Mouse (Mus musculus) duodenum, adult 2 months (tissue): ENCODE data around the gene Git1. TPM values are rescaled to one million over a fixed set of nuclear protein-coding genes. Genes with fewer than 3 reads are reported as not detected.

ENCODE experiments used
- polyA plus RNA-seq: library from polyadenylated mRNA; depleted of rRNA; stranded (reverse); fragments of >200 nt; gene quantifications from 2 replicates; pipeline ENCODE4 v1.2.3, GENCODE M21; 2012; ENCODE audit warnings: low replicate concordance; rRNA removed

Git1 gene
- polyA plus RNA-seq = 76.1 and 101 TPM in 2 replicates

DNA sequence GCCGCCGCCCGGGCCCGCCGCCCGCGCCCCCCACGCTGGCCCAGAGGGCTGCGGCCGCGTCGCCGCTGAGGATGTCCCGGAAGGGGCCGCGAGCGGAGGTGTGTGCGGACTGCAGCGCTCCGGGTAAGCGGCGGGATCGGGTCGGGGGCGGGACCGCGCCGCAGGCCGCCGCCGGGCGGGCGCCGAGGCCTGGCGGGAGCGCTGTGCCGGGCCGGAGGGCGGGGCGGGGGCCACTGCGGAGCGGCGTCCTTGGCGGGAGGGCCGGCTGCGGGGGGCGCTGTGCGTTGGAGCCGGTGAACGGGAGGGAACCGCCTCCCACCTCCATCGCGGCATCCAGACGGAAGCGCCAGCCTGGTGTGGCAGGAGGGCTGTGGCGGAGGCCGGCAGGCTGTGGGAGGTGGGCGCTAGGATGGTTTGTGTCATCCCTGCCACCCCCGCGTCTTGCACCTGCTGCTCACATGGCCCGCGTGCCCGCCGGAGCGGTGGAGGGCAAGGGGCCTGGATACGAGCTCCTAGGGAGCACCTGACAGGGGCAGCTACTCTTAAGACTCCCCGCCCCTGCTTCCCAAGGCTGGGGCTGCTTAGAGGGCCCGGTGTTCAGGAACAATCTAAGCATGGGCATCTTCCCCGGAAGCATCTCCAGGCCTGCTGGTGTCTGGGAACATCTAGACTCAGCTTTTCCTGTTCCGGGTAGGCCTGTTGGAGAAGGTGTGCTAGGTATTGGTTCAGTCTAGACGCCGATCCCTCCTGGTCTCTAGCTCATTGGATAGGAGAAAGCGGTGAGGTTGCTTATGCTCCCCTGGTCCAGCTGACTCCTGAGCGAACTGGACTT, at the start of gene Git1:
TSS of gene Git1 (plus strand) at position 51 of the 832 bp plus-strand sequence.

DNA sequence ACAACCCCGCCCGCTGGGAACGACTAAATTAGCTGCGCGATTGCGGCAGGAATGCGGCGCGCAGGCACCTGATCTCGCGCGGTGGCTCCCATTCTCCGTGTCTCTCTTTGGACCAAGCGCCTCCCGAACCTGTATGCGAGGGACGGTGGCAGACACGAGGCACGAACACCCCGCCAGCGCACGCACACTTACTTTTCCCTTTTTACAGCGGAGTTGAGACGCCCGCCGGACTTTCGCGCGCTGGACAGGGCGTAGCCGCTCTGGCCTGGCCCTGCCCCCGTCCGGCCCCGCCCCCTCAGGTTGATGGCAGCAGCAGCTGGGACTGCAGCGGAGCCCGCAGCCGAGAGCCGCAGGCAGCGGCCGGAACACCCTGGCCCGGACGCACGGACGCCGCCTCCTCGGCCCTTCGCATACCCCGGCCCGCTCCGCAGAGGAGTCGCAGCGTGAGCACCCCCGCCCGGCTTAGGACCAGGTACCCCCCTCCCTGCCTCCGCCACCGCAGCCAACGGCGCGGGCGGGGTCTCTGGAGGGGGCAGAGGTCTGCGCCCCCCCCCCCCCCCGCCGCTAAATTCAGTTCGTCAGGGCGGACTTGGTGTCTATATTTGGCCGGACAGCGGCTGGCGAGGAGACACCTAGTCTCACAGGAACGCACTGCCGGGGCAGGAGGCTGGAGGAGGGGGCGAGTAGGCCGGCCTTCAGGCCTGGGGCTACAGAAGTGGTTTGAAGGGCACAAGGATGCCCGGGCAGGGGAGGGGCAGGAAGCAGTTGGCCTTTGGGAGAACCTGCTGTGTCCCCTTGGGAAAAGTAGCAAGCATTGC, 30.9 kb upstream of the Git1 start, which contains the start of gene Coro6:
TSS of gene Coro6 (plus strand) at position 129 of the 818 bp plus-strand sequence.

DNA sequence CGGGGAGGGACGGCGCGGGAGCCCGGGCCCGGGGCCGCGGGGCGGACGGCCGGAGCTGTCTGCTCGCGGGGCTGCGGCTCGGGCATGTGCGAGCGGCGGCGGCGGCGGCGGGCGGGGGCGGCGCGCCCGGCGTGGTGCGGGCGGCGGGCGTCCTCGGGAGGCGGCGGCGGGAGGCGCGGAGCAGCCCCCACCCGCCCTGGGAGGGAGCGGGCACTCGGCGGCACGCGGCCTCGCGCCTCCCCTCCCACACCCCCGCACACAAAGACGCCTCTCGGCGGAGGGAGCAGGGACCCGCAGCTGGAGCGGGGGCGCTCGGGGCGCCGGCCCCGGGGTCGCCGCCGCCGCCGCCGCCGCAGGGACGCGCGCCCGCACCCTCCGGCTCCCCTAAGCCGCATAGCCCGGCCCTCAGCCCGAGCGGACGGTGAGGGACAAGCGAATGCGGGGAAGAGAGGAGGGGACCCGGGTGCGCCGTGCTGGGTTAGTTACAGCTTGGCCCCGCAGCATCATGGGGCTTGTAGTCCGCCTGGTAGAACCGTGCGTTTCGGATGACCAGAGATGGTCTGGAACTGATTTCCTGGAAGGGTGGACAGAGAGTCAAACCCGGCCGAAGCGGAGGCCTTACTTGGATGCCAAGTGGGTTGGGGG, 3.6 kb upstream of the Git1 start, which contains the start of gene Ankrd13b:
TSS of gene Ankrd13b (minus strand) at position 88 of the 645 bp plus-strand sequence.

DNA sequence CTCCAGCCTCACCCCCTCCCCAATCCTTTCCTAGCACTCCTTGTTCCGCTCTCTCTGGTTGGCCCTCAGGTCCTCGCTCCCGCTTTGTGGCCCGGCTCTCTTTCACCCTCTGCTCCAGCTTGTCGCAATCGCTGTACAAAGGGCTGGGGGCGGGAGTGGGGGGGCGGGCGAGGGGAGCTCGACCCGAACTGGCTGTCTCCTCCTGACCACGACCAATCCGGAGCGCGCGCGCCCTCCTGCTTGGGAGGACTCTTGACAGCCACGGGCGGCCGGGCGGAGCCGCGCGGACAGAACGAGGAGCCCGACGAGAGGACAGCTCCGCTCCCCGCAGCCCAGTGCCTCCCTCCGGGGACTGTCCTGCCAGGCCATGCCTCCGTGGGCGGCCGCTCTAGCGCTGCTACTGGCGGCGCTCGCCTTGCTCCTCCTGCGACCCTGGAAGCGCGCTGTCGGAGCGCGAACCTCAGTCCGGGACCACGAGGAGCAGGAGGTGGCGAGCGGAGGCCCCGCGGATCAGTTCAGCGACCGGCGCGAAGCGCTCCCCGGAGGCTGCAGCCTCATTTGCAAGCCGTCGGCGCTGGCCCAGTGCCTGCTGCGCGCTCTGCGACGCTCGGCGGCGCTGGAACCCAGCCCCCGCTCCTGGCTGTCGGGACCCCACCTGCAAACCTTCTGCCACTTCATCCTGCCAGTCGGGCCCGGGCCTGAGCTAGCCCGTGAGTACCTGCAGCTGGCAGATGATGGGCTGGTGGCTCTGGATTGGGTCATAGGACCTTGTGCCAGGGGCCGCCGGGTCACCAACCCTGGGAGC, 21.7 kb downstream of the Git1 start, which contains the start of gene Abhd15:
TSS of gene Abhd15 (plus strand) at position 290 of the 805 bp plus-strand sequence.

DNA sequence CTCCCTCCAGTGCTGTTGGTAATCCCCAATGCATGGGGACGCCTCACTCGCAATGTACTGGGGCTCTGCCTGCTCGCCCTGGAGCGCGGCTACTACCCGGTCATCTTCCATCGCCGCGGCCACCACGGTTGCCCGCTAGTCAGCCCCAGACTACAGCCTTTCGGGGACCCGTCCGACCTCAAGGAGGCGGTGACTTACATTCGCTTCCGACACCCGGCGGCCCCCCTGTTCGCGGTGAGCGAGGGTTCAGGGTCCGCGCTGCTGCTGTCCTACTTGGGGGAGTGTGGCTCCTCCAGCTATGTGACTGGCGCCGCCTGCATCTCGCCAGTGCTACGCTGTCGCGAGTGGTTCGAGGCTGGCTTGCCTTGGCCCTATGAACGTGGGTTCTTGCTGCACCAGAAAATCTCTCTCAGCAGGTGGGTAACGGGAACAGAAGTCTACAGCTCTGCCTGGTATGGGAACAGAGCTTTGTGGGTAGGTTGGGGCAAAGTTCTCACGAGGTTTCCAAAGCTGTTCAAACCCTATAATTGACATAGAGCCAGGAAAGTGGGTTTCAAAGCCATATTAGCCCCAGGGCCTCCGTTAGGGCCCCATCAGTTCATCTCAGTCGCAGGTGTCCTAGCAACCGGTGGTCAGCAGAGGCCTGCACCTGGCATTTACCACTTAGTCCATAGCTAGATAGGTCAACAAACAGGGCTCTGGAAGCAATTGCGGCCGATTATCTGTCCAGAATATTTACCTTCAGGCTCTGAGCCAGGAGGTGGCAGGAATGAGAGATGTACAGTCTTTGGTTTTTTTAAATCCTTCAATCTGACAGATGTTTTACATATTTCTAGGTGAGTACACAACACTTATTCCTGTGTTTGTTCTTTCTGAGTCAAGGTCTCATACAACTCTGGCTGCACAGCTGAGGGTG, 22.5 kb downstream of the Git1 start, which contains the start of gene Trp53i13:
TSS of gene Trp53i13 (minus strand) at position 344 of the 916 bp plus-strand sequence.

DNA sequence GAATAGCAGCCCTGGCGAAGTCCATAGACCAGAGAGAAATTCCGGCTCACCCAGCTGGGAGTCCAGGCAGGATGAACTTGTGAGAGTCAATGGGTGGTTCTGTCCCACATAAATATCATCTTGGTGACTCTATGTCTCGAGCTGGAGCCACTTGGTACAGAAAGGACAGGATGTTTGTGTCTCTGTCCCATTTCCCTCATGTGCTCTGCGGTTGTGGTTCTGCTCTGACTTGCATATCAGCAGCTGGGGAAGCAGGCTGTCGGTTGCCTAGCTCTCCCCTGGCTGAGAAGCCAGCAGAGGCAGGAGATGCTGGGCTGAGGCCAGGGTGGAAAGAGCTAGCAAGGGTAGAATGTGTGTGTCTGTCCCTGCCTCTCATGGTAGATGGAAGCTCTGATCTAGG, 25.7 kb downstream of the Git1 start, which contains the start of gene Gm10392:
TSS of gene Gm10392 (minus strand) at position 156 of the 400 bp plus-strand sequence.

Other genes starting within 250 kb of the Git1 start
- 0.31 and 1.5 TPM in 2 replicates for gene Coro6, start 31.2 kb upstream of the Git1 start, polyA plus RNA-seq
- 15.3 and 23.8 TPM in 2 replicates for gene Ankrd13b, start 3.9 kb upstream of the Git1 start, polyA plus RNA-seq
- gene Abhd15, start 21.6 kb downstream of the Git1 start, polyA plus RNA-seq = 2.6 and 5.3 TPM in 2 replicates
- 27.2 and 67.7 TPM in 2 replicates for gene Trp53i13, start 22.4 kb downstream of the Git1 start, polyA plus RNA-seq
- gene Gm10392, start 25.6 kb downstream of the Git1 start, polyA plus RNA-seq = not detected in 2 replicates
- 0.78 and 0.92 TPM in 2 replicates for gene Taok1, start 114.3 kb downstream of the Git1 start, polyA plus RNA-seq
- gene Nufip2, start 192.6 kb downstream of the Git1 start, polyA plus RNA-seq = 6.3 and 10.8 TPM in 2 replicates
- gene Cryba1, start 231.7 kb downstream of the Git1 start, polyA plus RNA-seq = not detected in 2 replicates